ENCODE assay signal across 16 mouse cellular contexts in the genomic region with DNA sequence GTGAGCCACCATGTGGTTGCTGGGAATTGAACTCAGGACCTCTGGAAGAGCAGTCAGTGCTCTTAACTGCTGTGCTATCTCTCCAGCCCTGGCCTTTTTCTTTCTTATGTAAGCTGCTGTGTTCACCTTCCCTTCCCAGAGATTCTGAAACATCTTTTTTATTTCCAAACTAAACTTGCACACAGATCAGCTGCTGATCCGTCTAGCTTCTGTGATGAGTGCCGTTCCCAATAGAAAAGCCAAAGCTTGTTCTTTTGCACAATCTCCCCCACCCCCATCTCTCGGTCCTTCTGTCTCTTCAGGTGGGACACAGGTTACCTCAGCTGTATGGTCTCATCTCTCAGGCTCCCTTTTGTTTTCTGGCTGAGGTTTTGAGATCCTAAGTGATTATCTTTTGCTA.
"Had no signal": no experiment of that assay in that cellular context is flagged by ENCODE, and none has a peak within 500 bp of the region (broad histone marks: within the 10 kb centered on the region; RNA-seq: fewer than 3 reads in every experiment).

No protein-coding gene starts in this region.

- H3K4me2 ChIP-seq: limb, embryonic 12.5 days; limb, embryonic 15.5 days; liver, embryonic 11.5 days; lung, embryonic 14.5 days; midbrain, embryonic 13.5 days had no signal

- ATAC-seq: liver, postnatal 0 days; lung, postnatal 0 days; midbrain, embryonic 13.5 days had no signal

- H3K36me3 ChIP-seq: limb, embryonic 12.5 days; limb, embryonic 15.5 days; midbrain, embryonic 13.5 days had no signal

- H3K27ac ChIP-seq: limb, embryonic 12.5 days; limb, embryonic 15.5 days; liver, embryonic 14.5 days; macrophage; midbrain, embryonic 13.5 days had no signal

- H3K9ac ChIP-seq: limb, embryonic 12.5 days; limb, embryonic 15.5 days; liver, embryonic 14.5 days; liver, postnatal 0 days; lung, embryonic 14.5 days; midbrain, embryonic 13.5 days had no signal

- H3K4me3 ChIP-seq: limb, embryonic 12.5 days; limb, embryonic 15.5 days; midbrain, embryonic 13.5 days had no signal

- H3K4me1 ChIP-seq: limb, embryonic 15.5 days; midbrain, embryonic 13.5 days had no signal

- H3K27me3 ChIP-seq: limb, embryonic 12.5 days; limb, embryonic 15.5 days; midbrain, embryonic 13.5 days had no signal

- DNase-seq: kidney, adult 18-20 months; kidney, adult 9 months; kidney, postnatal 14 days; kidney, postnatal 4 days; left cerebral cortex, postnatal 4 days; lung, embryonic 14.5 days; thymus, adult 18-20 months; thymus, postnatal 36 days had no signal
